Mouse (Mus musculus) spleen, postnatal 10 days (tissue): ENCODE results near the gene Ddx11.

Experiments used
- DNase-seq, 2 experiments: peaks; one replicate each; pipeline ENCODE4 v3.0.0; 2021 to 2022; ENCODE audit warnings: low spot score in 2 of 2

Gene Ddx11

GRCm38 (mm10) chr17:66123066-66123815, at the start of gene Ddx11:
Gene Ddx11, plus strand, starts transcription at chr17:66123520.
- DNase-seq = peak; percentile 98

- DNase-seq = no peak
Observed at GRCm38 (mm10) chr17:66073971-66074370, 49.3 kb upstream of the Ddx11 start.

GRCm38 (mm10) chr17:66075827-66076173, 47.5 kb upstream of the Ddx11 start:
- peak in 1 of 2 experiments; percentile 22 for DNase-seq

- peak in 1 of 2 experiments; percentile 69 for DNase-seq
Observed at GRCm38 (mm10) chr17:66076174-66076927, 47.0 kb upstream of the Ddx11 start.

- DNase-seq = peak; percentile 95 to 98
Observed at GRCm38 (mm10) chr17:66076934-66077333, 46.4 kb upstream of the Ddx11 start, which contains the start of gene Ankrd12. Gene Ankrd12, minus strand, starts transcription at chr17:66077089.

- DNase-seq = no peak
Observed at GRCm38 (mm10) chr17:66077437-66077850, 45.9 kb upstream of the Ddx11 start.

GRCm38 (mm10) chr17:66084486-66084885, 38.8 kb upstream of the Ddx11 start:
- no peak for DNase-seq

- no peak for DNase-seq
Observed at GRCm38 (mm10) chr17:66085038-66085437, 38.3 kb upstream of the Ddx11 start.

- no peak for DNase-seq
Observed at GRCm38 (mm10) chr17:66090251-66090650, 33.1 kb upstream of the Ddx11 start.

- no peak for DNase-seq
Observed at GRCm38 (mm10) chr17:66091392-66091791, 31.9 kb upstream of the Ddx11 start.

- no peak for DNase-seq
Observed at GRCm38 (mm10) chr17:66092065-66092464, 31.3 kb upstream of the Ddx11 start.

GRCm38 (mm10) chr17:66092664-66093063, 30.7 kb upstream of the Ddx11 start:
- no peak for DNase-seq

GRCm38 (mm10) chr17:66100566-66101379, 22.5 kb upstream of the Ddx11 start:
- peak in 1 of 2 experiments; percentile 23 for DNase-seq

- DNase-seq = peak; percentile 85 to 96
Observed at GRCm38 (mm10) chr17:66101380-66102330, 21.7 kb upstream of the Ddx11 start, which contains the start of gene Ndufv2. Gene Ndufv2, minus strand, starts transcription at chr17:66101559.

- no peak for DNase-seq
Observed at GRCm38 (mm10) chr17:66104076-66104475, 19.2 kb upstream of the Ddx11 start.

- peak; percentile 62 to 83 for DNase-seq
Observed at GRCm38 (mm10) chr17:66106601-66107267, 16.6 kb upstream of the Ddx11 start.

- DNase-seq = no peak
Observed at GRCm38 (mm10) chr17:66107466-66107865, 15.9 kb upstream of the Ddx11 start.

- no peak for DNase-seq
Observed at GRCm38 (mm10) chr17:66108198-66108597, 15.1 kb upstream of the Ddx11 start.

- peak; percentile 31 to 38 for DNase-seq
Observed at GRCm38 (mm10) chr17:66110746-66111145, 12.6 kb upstream of the Ddx11 start.

- DNase-seq = peak; percentile 79 to 92
Observed at GRCm38 (mm10) chr17:66111402-66111959, 11.8 kb upstream of the Ddx11 start, which contains the start of gene Washc1. Gene Washc1, plus strand, starts transcription at chr17:66111545.
